Mouse (Mus musculus) liver, embryonic 13.5 days (tissue): ENCODE results near the gene Setd3. TPM values are rescaled to one million over a fixed set of nuclear protein-coding genes. Genes with fewer than 3 reads are reported as not detected.

Experiments used
- ATAC-seq: fragments of 200-750 bp; cut with Nextera tagmentation; 2 replicates; pipeline ENCODE4 v1.8.0; 2017; ENCODE audit warnings: low read depth, mild to moderate bottlenecking, moderate number of reproducible peaks, moderate library complexity
- DNase-seq: peaks from one replicate; pipeline ENCODE4 v3.0.0; 2022
- H3K27ac ChIP-seq: fragments of 300-500 bp; sonication (generic); 2 replicates; pipeline ENCODE4 v1.5.1; 2015; ENCODE audit warnings: moderate library complexity, mild to moderate bottlenecking, inconsistent platforms
- H3K27me3 ChIP-seq: fragments of 300-500 bp; sonication (generic); 2 replicates; pipeline ENCODE4 v1.6.1; 2015; ENCODE audit warnings: mild to moderate bottlenecking, inconsistent platforms
- H3K36me3 ChIP-seq: fragments of 300-500 bp; sonication (generic); 2 replicates; pipeline ENCODE4 v1.6.1; 2015; ENCODE audit warnings: mild to moderate bottlenecking, inconsistent platforms
- H3K4me1 ChIP-seq: fragments of 300-500 bp; sonication (generic); replicated peaks from 2 replicates; pipeline ENCODE4 v1.6.1; 2015; ENCODE audit warnings: inconsistent platforms
- H3K4me2 ChIP-seq: fragments of 300-500 bp; sonication (generic); 2 replicates; pipeline ENCODE4 v1.6.1; 2015; ENCODE audit warnings: inconsistent platforms, mild to moderate bottlenecking, moderate library complexity
- H3K4me3 ChIP-seq: fragments of 300-500 bp; sonication (generic); replicated peaks from 2 replicates; pipeline ENCODE4 v1.5.1; 2015; ENCODE audit warnings: mild to moderate bottlenecking, inconsistent platforms
- H3K9ac ChIP-seq: fragments of 300-500 bp; sonication (generic); 2 replicates; pipeline ENCODE4 v1.6.1; 2015; ENCODE audit warnings: mild to moderate bottlenecking, inconsistent platforms
- H3K9me3 ChIP-seq: fragments of 300-500 bp; sonication (generic); replicated peaks from 2 replicates; pipeline ENCODE4 v1.6.1; 2016; ENCODE audit warnings: inconsistent platforms
- whole genome bisulfite sequencing: fragments of 180-500 bp; shearing (Covaris S2); methylation state at CpG from one replicate; pipeline ENCODE4 v1.1.7; 2015; ENCODE audit not compliant: insufficient replicate concordance; 5-methylcytosine and 5-hydroxymethylcytosine counted together
- polyA plus RNA-seq: library from polyadenylated mRNA; unstranded; fragments of >200 nt; fragmentation: Nextera tagmentation; extraction: Ambion mirVana; gene quantifications from 2 replicates; pipeline ENCODE4 v1.2.1, GENCODE M21; 2015

The Setd3 gene
- polyA plus RNA-seq, 1 experiment from 2014 or later, result 56.6 TPM

DNA sequence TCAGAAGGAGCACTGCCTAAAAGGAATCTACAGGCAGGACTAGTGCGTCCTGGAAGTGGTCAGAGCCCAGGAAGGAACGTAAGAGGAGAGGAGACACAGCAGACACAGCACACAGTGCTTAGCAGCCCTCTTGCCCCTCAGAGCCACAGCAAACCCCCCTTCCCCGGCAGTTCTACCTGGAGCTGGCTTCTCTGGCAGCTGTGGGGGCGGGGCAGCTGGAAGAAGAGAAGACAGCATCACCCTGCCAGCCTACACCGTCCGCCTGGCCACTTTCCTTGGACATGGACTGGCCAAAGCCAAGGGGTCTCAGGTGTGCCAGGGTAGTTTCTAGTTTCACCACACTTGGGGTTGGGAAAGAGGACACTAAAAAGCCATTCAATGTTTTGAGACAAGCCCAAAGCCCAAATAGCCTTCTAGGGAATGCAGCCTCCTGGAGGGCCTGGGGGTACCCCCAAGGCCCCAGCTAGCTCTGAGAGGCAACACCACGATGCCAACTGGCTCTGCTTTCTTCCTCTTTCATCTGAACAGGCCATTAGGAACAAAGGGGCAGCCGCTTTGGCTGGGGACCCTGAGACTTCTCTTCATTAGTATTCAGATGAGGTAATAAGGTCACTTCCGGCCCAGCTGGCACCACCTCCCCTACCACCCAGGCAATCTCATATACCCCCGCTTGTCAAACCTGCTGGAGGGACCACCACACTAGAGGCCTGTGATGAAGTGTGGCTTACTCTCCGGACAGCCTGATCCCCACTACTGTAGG lies 37.7 kb upstream of the Setd3 start:
- Histone ChIP-seq H3K4me3 (no peak overlapping the region), H3K27ac (no peak overlapping the region)
- 67% methylated on average over 11 of the region's 11 CpGs for WGBS

DNA sequence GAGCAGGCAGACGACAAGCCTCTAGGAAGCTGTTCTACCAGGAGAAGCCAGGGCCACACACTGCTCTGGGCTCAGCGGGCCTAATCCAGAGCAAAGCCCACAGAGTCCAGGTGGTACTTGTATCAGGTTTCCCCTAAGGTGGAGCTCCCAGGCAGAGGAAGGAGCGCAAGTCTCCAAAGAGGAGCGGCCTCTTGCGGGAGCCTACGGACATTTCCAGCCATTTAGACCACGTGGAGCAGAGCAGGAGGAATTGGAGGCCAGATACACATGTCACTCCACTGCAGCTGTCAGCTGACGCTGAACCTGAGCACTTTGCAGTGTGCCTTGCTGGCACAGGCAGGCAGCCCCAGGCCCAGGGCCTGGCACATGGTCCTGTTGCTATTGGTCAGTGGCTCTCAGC lies 36.0 kb upstream of the Setd3 start:
- no peak overlapping the region for H3K9ac ChIP-seq
- no peaks in the 10 kb centered on the region for H3K36me3 ChIP-seq
- H3K27me3 ChIP-seq, result no peaks in the 10 kb centered on the region
- DNase-seq (no peak), ATAC-seq (no peak)
- H3K9me3 ChIP-seq, result no peaks in the 10 kb centered on the region
- WGBS, result 64% methylated on average over 8 of the region's 8 CpGs
- H3K4me1 ChIP-seq, result peaks cover 35% of the 10 kb centered on the region
- no peak overlapping the region for H3K27ac ChIP-seq
- H3K4me2 ChIP-seq, result no peak overlapping the region
- no peak overlapping the region for H3K4me3 ChIP-seq

More for the DNA sequence above, 37.7 kb upstream of the Setd3 start:
- ATAC-seq (no peak), DNase-seq (no peak)
- Histone ChIP-seq H3K9ac (no peak overlapping the region), H3K9me3 (no peaks in the 10 kb centered on the region), H3K4me1 (peaks cover 25% of the 10 kb centered on the region), H3K4me2 (no peak overlapping the region), H3K27me3 (no peaks in the 10 kb centered on the region), H3K36me3 (no peaks in the 10 kb centered on the region)

- Histone ChIP-seq H3K4me1 (peaks cover 39% of the 10 kb centered on the region), H3K9ac (no peak overlapping the region), H3K27ac (no peak overlapping the region), H3K27me3 (no peaks in the 10 kb centered on the region), H3K36me3 (no peaks in the 10 kb centered on the region), H3K9me3 (no peaks in the 10 kb centered on the region), H3K4me2 (no peak overlapping the region), H3K4me3 (no peak overlapping the region)
- no peak for DNase-seq
- ATAC-seq, result no peak
- 32% methylated on average over 18 of the region's 18 CpGs for WGBS
These were observed 34.3 kb upstream of the Setd3 start for GRCm38 (mm10) chr12:108213090-108214041.

- DNase-seq (no peak), ATAC-seq (no peak)
- Histone ChIP-seq H3K4me2 (no peak overlapping the region), H3K4me3 (no peak overlapping the region), H3K4me1 (peaks cover 39% of the 10 kb centered on the region), H3K27ac (no peak overlapping the region), H3K27me3 (no peaks in the 10 kb centered on the region), H3K36me3 (no peaks in the 10 kb centered on the region), H3K9me3 (no peaks in the 10 kb centered on the region), H3K9ac (no peak overlapping the region)
- 57% methylated on average over 6 of the region's 6 CpGs for WGBS
These were observed 33.4 kb upstream of the Setd3 start for GRCm38 (mm10) chr12:108212476-108212875.

GRCm38 (mm10) chr12:108212071-108212470 lies 33.0 kb upstream of the Setd3 start:
- H3K9me3 ChIP-seq, result no peaks in the 10 kb centered on the region
- DNase-seq, result no peak

DNA sequence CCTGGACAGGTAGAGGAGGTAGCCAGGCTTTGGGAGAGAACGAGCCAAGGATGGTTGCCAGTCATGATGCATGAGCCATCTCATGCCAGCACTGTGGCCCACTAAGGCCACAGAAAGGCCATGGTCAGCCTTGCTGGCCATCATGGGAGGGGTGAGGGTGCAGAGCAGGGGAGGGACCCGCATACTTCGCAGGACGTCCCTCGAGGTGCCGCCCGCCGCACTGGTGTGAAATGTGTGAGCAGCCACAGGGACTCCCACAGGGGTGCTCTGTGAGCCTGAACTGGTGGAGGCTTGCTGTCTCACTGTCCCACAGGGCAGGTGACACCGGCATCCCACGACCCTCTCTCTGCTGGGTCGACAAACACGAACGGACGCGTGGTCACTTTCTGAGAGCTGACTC lies 31.5 kb upstream of the Setd3 start:
- Histone ChIP-seq H3K27me3 (no peaks in the 10 kb centered on the region), H3K4me2 (no peak overlapping the region), H3K36me3 (peaks cover 7% of the 10 kb centered on the region; the same call in 1 of the 2 replicates), H3K9ac (no peak overlapping the region), H3K4me1 (peaks cover 39% of the 10 kb centered on the region), H3K27ac (no peak overlapping the region), H3K9me3 (no peaks in the 10 kb centered on the region), H3K4me3 (no peak overlapping the region)
- ATAC-seq (no peak), DNase-seq (no peak)
- 81% methylated on average over 15 of the region's 15 CpGs for WGBS

More at GRCm38 (mm10) chr12:108212071-108212470, 33.0 kb upstream of the Setd3 start:
- ATAC-seq, result no peak
- no peak overlapping the region for H3K4me3 ChIP-seq
- 17% methylated on average over 5 of the region's 5 CpGs for WGBS
- no peak overlapping the region for H3K27ac ChIP-seq
- H3K4me2 ChIP-seq, result no peak overlapping the region
- H3K27me3 ChIP-seq, result no peaks in the 10 kb centered on the region
- H3K9ac ChIP-seq, result no peak overlapping the region
- no peaks in the 10 kb centered on the region for H3K36me3 ChIP-seq
- peaks cover 39% of the 10 kb centered on the region for H3K4me1 ChIP-seq

GRCm38 (mm10) chr12:108208726-108209438 lies 29.8 kb upstream of the Setd3 start:
- DNase-seq (peak; percentile 40), ATAC-seq (no peak)
- WGBS, result 28% methylated on average over 13 of the region's 13 CpGs
- no peak overlapping the region for H3K4me2 ChIP-seq
- peaks cover 18% of the 10 kb centered on the region for H3K36me3 ChIP-seq
- no peak overlapping the region for H3K27ac ChIP-seq
- H3K9me3 ChIP-seq, result no peaks in the 10 kb centered on the region
- H3K9ac ChIP-seq, result no peak overlapping the region
- peaks cover 35% of the 10 kb centered on the region for H3K4me1 ChIP-seq
- no peaks in the 10 kb centered on the region for H3K27me3 ChIP-seq
- no peak overlapping the region for H3K4me3 ChIP-seq

DNA sequence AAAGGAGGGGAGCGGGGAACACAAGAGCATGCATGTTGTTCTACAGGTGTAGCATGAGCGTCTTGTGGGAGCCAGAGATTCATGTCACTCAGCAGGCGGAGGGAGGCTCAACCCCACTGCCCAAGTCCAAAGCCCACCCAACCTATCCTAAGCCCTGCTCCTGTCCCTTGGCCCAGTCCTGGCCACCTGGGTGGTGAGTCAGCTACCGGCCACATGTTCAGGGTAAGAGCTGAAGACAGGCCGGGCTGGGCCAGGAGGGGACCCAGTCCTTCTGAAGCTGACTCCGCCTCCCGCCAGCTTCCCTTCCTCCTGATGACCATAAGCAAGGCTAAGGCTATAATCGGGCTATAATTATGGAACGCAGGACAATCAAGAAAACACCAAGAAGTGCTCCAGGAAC lies 29.1 kb upstream of the Setd3 start:
- Histone ChIP-seq H3K9ac (no peak overlapping the region), H3K4me3 (no peak overlapping the region), H3K9me3 (no peaks in the 10 kb centered on the region), H3K27me3 (no peaks in the 10 kb centered on the region), H3K4me2 (no peak overlapping the region), H3K36me3 (peaks cover 20% of the 10 kb centered on the region), H3K4me1 (peaks cover 30% of the 10 kb centered on the region; the same call in 1 of the 2 replicates), H3K27ac (no peak overlapping the region)
- DNase-seq, result no peak
- ATAC-seq, result no peak
- WGBS, result 87% methylated on average over 9 of the region's 9 CpGs

DNA sequence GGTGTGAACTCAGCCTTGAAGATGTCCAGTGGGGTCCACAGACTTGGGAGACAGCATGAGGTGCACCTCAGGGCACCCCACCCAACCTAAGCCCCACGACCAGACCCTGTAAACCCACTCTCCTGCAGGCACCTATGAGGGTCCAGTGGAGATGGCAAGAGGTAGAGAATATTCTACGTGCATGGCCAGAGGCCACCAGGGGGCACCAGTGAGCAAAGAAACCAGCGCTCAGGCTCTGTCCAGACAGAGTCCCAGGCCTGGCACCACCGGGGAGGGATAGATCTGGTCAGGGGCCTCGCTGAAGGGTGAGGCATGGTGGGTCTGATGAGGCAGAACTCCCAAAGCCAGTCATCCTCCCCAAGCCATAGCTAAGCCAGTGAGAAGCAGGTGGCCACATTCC lies 27.5 kb upstream of the Setd3 start:
- WGBS, result 14% methylated on average over 5 of the region's 5 CpGs

DNA sequence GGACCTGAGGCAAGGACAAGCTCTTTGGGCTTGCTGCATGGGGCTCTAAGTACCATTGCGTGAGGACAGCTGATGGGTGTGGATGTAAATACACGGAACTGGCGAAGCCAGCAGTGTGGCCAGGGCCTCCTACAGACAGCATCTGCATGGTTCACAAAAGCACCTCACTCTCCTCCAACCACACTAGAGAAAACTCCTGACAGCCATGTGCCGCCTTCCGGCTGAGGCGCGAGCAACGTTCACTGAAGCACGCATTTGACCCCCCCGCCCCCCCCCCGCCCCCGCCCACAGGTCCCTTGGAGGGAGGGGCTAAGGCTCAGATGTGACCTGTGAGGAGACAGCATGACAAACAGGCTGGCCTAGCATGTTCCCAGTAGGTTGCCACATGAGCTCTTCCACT lies 25.9 kb upstream of the Setd3 start:
- no peaks in the 10 kb centered on the region for H3K27me3 ChIP-seq

More for the DNA sequence above, 27.5 kb upstream of the Setd3 start:
- DNase-seq (peak; percentile 44), ATAC-seq (peak; percentile 49)
- H3K4me3 ChIP-seq, result no peak overlapping the region
- no peak overlapping the region for H3K4me2 ChIP-seq
- H3K27ac ChIP-seq, result no peak overlapping the region
- H3K9ac ChIP-seq, result no peak overlapping the region
- peaks cover 36% of the 10 kb centered on the region for H3K36me3 ChIP-seq
- H3K4me1 ChIP-seq, result peaks cover 19% of the 10 kb centered on the region; the same call in 1 of the 2 replicates
- no peaks in the 10 kb centered on the region for H3K9me3 ChIP-seq
- no peaks in the 10 kb centered on the region for H3K27me3 ChIP-seq

GRCm38 (mm10) chr12:108203895-108204294 lies 24.8 kb upstream of the Setd3 start:
- Histone ChIP-seq H3K4me3 (no peak overlapping the region), H3K36me3 (peaks cover 63% of the 10 kb centered on the region), H3K9me3 (no peaks in the 10 kb centered on the region), H3K27me3 (no peaks in the 10 kb centered on the region), H3K4me2 (no peak overlapping the region), H3K27ac (no peak overlapping the region), H3K4me1 (no peaks in the 10 kb centered on the region), H3K9ac (no peak overlapping the region)
- DNase-seq (no peak), ATAC-seq (no peak)
- 82% methylated on average over 8 of the region's 8 CpGs for WGBS

More for the DNA sequence above, 25.9 kb upstream of the Setd3 start:
- ATAC-seq (no peak), DNase-seq (no peak)
- H3K27ac ChIP-seq, result no peak overlapping the region
- H3K36me3 ChIP-seq, result peaks cover 53% of the 10 kb centered on the region
- no peak overlapping the region for H3K4me3 ChIP-seq
- H3K4me2 ChIP-seq, result no peak overlapping the region
- no peaks in the 10 kb centered on the region for H3K9me3 ChIP-seq
- WGBS, result 76% methylated on average over 12 of the region's 12 CpGs
- H3K9ac ChIP-seq, result no peak overlapping the region
- H3K4me1 ChIP-seq, result peaks cover 9% of the 10 kb centered on the region; the same call in 1 of the 2 replicates
